Comparison of ENCODE assay signal across 8 mouse cellular contexts in the genomic region with DNA sequence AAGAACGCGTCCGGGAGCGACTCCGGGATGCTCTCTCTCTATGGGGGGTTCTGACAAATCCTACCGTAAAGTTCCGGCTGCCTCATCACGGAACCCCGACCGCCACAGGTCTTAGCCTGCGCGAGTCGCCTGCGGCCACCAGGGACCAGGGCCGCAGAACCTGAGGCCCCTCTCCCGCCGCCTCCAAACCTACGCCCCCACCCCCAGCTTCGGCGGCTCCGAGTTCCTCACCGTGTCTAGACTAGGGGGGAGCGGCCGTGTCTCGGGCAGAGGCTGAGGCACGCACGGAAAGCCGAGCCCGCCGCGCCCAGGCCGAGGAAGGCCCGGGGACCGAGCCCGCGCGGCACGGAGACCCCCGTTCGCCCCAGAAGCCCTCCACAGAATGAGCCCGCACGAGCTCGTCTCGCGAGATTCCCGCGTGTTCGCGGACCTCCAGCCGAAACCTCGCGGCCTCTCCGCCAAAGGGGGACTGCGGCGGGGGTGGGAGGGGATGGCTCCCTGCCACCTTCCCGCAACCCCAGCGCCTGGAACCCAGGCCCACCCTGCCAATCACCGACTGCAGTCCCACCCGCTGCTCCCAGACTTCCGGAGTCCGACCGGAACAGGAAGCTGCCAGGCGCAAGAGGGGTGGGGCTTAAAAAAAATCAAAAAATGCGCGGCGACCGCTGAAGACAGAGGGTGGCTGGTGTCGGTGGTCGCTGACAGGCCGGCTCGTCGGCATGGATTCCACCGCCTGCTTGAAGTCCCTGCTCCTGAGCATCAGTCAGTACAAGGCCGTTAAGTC. TPM values are rescaled to one million over a fixed set of nuclear protein-coding genes. Genes with fewer than 3 reads are reported as not detected.
DNase-seq lines count a peak whose midpoint lies in the region; ATAC-seq and TF ChIP-seq lines count a peak whose summit lies in the region.

A gene (minus strand): TSS at position 607 of the 784 bp plus-strand sequence.
A gene (plus strand): TSS at position 627 of the 784 bp plus-strand sequence.

- H3K36me3 ChIP-seq in forebrain, embryonic 15.5 days = 0 out of 2 replicates have a peak, but pooled peaks cover 2% of the 10 kb centered on the region
- peaks cover 8% of the 10 kb centered on the region; the same call in 1 of the 2 replicates for H3K36me3 ChIP-seq in lung, embryonic 14.5 days (ENCODE audit: insufficient read depth)
- peaks cover under 1% of the 10 kb centered on the region; the same call in 1 of the 2 replicates for H3K36me3 ChIP-seq in thymus, adult 2 months (ENCODE audit: control insufficient read depth, insufficient read depth, low read length)

- H3K4me3 ChIP-seq in forebrain, embryonic 15.5 days = peak within 1 kb of the TSS; percentile 98
- H3K4me3 ChIP-seq in layer of hippocampus, adult 2 months = peak within 1 kb of the TSS; percentile 92
- peak within 1 kb of the TSS; percentile 91 for H3K4me3 ChIP-seq in lung, embryonic 14.5 days (ENCODE audit: low read depth, low read length)
- peak within 1 kb of the TSS; percentile 67 for H3K4me3 ChIP-seq in olfactory bulb, adult 2 months (ENCODE audit: insufficient read depth, low read depth, low read length)
- peak within 1 kb of the TSS; percentile 90 for H3K4me3 ChIP-seq in thymus, adult 2 months (ENCODE audit: control insufficient read depth, insufficient read depth, low read length)

- peak within 1 kb of the TSS; percentile 100 for H3K9ac ChIP-seq in forebrain, embryonic 15.5 days (replicated peaks)
- peak within 1 kb of the TSS; percentile 99 for H3K9ac ChIP-seq in lung, embryonic 14.5 days

- intact Hi-C loops in heart, postnatal 36 days (cut with DNase I) = no loop called here

- peak; percentile 96 for DNase-seq in ES-CJ7 (ENCODE audit: low read depth, low spot score)
- DNase-seq in cerebellum, adult 11 months = peak; percentile 85
- DNase-seq in heart, postnatal 36 days = peak; percentile 88 to 89
- DNase-seq in layer of hippocampus, adult 2 months (ENCODE audit: low spot score in 2 of 2) = peak; percentile 92
- peak; percentile 95 for DNase-seq in lung, embryonic 14.5 days
- DNase-seq in thymus, adult 2 months = peak; percentile 92

- WGBS in forebrain, embryonic 15.5 days = under 1% methylated on average over 74 of the region's 74 CpGs
- 0% methylated on average over 74 of the region's 74 CpGs for WGBS in lung, embryonic 14.5 days
- under 1% methylated on average over 74 of the region's 74 CpGs for WGBS in olfactory bulb, adult 2 months
- WGBS in thymus, adult 2 months = under 1% methylated on average over 74 of the region's 74 CpGs

- peak; percentile 28; the same call in 1 of the 2 replicates for TF ChIP-seq CTCF in layer of hippocampus, adult 2 months (conservative IDR thresholded peaks at IDR 0.05)
- peak; percentile 19; the same call in 1 of the 2 replicates for TF ChIP-seq CTCF in lung, embryonic 14.5 days (IDR thresholded peaks at IDR 0.05; ENCODE audit: low read depth)
- no peak for TF ChIP-seq CTCF in olfactory bulb, adult 2 months (IDR thresholded peaks at IDR 0.05; ENCODE audit: insufficient read depth, low read depth, low read length)
- peak; percentile 68; the same call in 1 of the 2 replicates for TF ChIP-seq CTCF in thymus, adult 2 months (IDR thresholded peaks at IDR 0.05; ENCODE audit: borderline replicate concordance, control insufficient read depth, extremely low read depth, insufficient read depth, low read length, poor library complexity)

- peak; percentile 98 for ATAC-seq in forebrain, embryonic 15.5 days (replicated peaks)
- ATAC-seq in lung, embryonic 14.5 days (ENCODE audit: insufficient read depth) = peak; percentile 99

- peaks cover 24% of the 10 kb centered on the region for H3K4me1 ChIP-seq in forebrain, embryonic 15.5 days
- H3K4me1 ChIP-seq in lung, embryonic 14.5 days (ENCODE audit: insufficient read depth) = 0 out of 2 replicates have a peak, but pooled peaks cover 7% of the 10 kb centered on the region
- H3K4me1 ChIP-seq in olfactory bulb, adult 2 months (ENCODE audit: control insufficient read depth, insufficient read depth, low read length) = no peaks in the 10 kb centered on the region
- peaks cover 3% of the 10 kb centered on the region for H3K4me1 ChIP-seq in thymus, adult 2 months (replicated peaks; ENCODE audit: control insufficient read depth, insufficient read depth, low read length)

- TF ChIP-seq POLR2A in olfactory bulb, adult 2 months (IDR thresholded peaks at IDR 0.05; ENCODE audit: insufficient read depth, low read depth, low read length) = peak; percentile 59; the same call in 1 of the 2 replicates
- TF ChIP-seq POLR2A in thymus, adult 2 months (IDR thresholded peaks at IDR 0.05; ENCODE audit: control insufficient read depth, extremely low read depth, insufficient read depth, low read length, poor library complexity) = peak; percentile 77; the same call in 1 of the 2 replicates

- no peaks in the 10 kb centered on the region for H3K9me3 ChIP-seq in forebrain, embryonic 15.5 days
- H3K9me3 ChIP-seq in lung, embryonic 14.5 days (ENCODE audit: low read depth, low read length) = no peaks in the 10 kb centered on the region

- peak within 1 kb of the TSS; percentile 98 for H3K27ac ChIP-seq in forebrain, embryonic 15.5 days (replicated peaks)
- peak within 1 kb of the TSS; percentile 95 for H3K27ac ChIP-seq in layer of hippocampus, adult 2 months
- peak within 1 kb of the TSS; percentile 97 for H3K27ac ChIP-seq in lung, embryonic 14.5 days (ENCODE audit: low read depth)
- peak within 1 kb of the TSS; percentile 71 for H3K27ac ChIP-seq in olfactory bulb, adult 2 months (ENCODE audit: insufficient read depth, low read depth, low read length)
- H3K27ac ChIP-seq in thymus, adult 2 months (ENCODE audit: control insufficient read depth, insufficient read depth, low read length) = no peak within 1 kb of the TSS; the same call in 1 of the 2 replicates

- H3K27me3 ChIP-seq in forebrain, embryonic 15.5 days = no peaks in the 10 kb centered on the region
- H3K27me3 ChIP-seq in lung, embryonic 14.5 days (ENCODE audit: insufficient read depth, low read length) = no peaks in the 10 kb centered on the region
- no peaks in the 10 kb centered on the region for H3K27me3 ChIP-seq in thymus, adult 2 months (ENCODE audit: control insufficient read depth, insufficient read depth, low read length)

- H3K4me2 ChIP-seq in forebrain, embryonic 15.5 days (replicated peaks) = peak within 1 kb of the TSS; percentile 69
- H3K4me2 ChIP-seq in lung, embryonic 14.5 days = peak within 1 kb of the TSS; percentile 75

RNA-seq across cellular contexts. Expression of the first gene that starts in this region (rescaled TPM):
- 48.4 and 48.7 TPM in 2 replicates for polyA plus RNA-seq in forebrain, embryonic 15.5 days (2015; fragmentation: Nextera tagmentation; extraction: Ambion mirVana)
- 1 to 10 TPM; 6.4 TPM for total RNA-seq in heart, postnatal 36 days (2021)
- total RNA-seq in layer of hippocampus, adult 2 months (2021) = 10 to 100 TPM; 83.7 to 84.5 TPM
- polyA plus RNA-seq in lung, embryonic 14.5 days (2014; fragmentation: Nextera tagmentation; extraction: Ambion mirVana) = 40.5 and 45.0 TPM in 2 replicates
- not detected in 2 replicates for polyA plus RNA-seq in olfactory bulb, adult 2 months (2012; ENCODE audit: insufficient read depth, insufficient read length, low replicate concordance, missing spikeins)
- 4.4 and 5.7 TPM in 2 replicates for polyA plus RNA-seq in thymus, adult 2 months (2012; rRNA removed)

RNA-seq across cellular contexts. Expression of the second gene that starts in this region (rescaled TPM):
- polyA plus RNA-seq in forebrain, embryonic 15.5 days (2015; fragmentation: Nextera tagmentation; extraction: Ambion mirVana) = 17.5 and 20.0 TPM in 2 replicates
- 1 to 10 TPM; 1.1 to 2.5 TPM for total RNA-seq in heart, postnatal 36 days (2021)
- total RNA-seq in layer of hippocampus, adult 2 months (2021) = 1 to 10 TPM; 2.1 to 2.6 TPM
- polyA plus RNA-seq in lung, embryonic 14.5 days (2014; fragmentation: Nextera tagmentation; extraction: Ambion mirVana) = 45.9 and 48.0 TPM in 2 replicates
- polyA plus RNA-seq in olfactory bulb, adult 2 months (2012; ENCODE audit: insufficient read depth, insufficient read length, low replicate concordance, missing spikeins) = not detected in 2 replicates
- 16.7 and 19.2 TPM in 2 replicates for polyA plus RNA-seq in thymus, adult 2 months (2012; rRNA removed)

Comparison
In these comparisons a context has a peak if more than half of its experiments do, and no peak if none do; other contexts are left out.
1. RNA of the first gene that starts in this region (total RNA-seq): 83.7 to 84.5 TPM in layer of hippocampus, adult 2 months; 6.4 TPM in heart, postnatal 36 days; every median in the first group is over 10 times any median in the second.
2. RNA of the second gene that starts in this region (polyA plus RNA-seq): 45.9 to 48.0 TPM in lung, embryonic 14.5 days, 17.5 to 20.0 TPM in forebrain, embryonic 15.5 days and 16.7 to 19.2 TPM in thymus, adult 2 months; not detected in olfactory bulb, adult 2 months; every median in the first group is over 10 times any median in the second.
3. Peak in every context shown above with its lines, with median percentiles within 50 percentile points of each other: DNase-seq and H3K4me3 ChIP-seq.